Comparison of ENCODE assay signal across 10 mouse cellular contexts in the genomic region with DNA sequence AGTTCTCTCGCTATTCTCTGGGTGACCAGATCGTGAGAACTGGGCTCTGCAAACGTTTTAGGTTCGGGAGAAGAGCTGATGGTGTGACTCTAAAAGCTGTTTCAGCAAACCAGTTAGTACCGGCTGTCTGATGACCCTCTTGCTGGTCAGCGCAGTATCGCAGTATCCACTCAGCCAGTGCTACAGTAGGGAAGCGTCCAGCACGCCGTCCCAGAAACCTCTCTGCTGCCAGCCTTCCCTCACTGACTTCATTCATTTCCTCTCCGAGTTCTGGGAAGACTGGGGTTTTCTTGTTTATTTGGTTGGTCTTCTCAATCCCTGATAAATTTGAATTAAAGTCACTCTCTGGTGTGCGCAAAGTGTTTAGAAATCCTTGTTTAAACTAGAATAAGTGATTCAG. TPM values are rescaled to one million over a fixed set of nuclear protein-coding genes. Genes with fewer than 3 reads are reported as not detected.
DNase-seq lines count a peak whose midpoint lies in the region; ATAC-seq and TF ChIP-seq lines count a peak whose summit lies in the region.
"Had no signal": no experiment of that assay in that cellular context is flagged by ENCODE, and none has a peak within 500 bp of the region (broad histone marks: within the 10 kb centered on the region; RNA-seq: fewer than 3 reads in every experiment).

No protein-coding gene starts in this region.

- H3K4me2 ChIP-seq in neural tube, embryonic 11.5 days (ENCODE audit: low read depth) = 0 out of 2 replicates have a peak overlapping the region, but pooled peaks have one; percentile 21
- peak overlapping the region; percentile 47 for H3K4me2 ChIP-seq in heart, embryonic 15.5 days
- H3K4me2 ChIP-seq in liver, embryonic 11.5 days = peak overlapping the region; percentile 43; the same call in 1 of the 2 replicates
- H3K4me2 ChIP-seq in stomach, postnatal 0 days (replicated peaks; ENCODE audit: low read depth) = peak overlapping the region; percentile 43

- no peaks in the 10 kb centered on the region for H3K9me3 ChIP-seq in neural tube, embryonic 11.5 days (ENCODE audit: control insufficient read depth, low read length)
- H3K9me3 ChIP-seq in heart, embryonic 15.5 days (replicated peaks) = no peaks in the 10 kb centered on the region
- H3K9me3 ChIP-seq in liver, embryonic 11.5 days (ENCODE audit: control insufficient read depth, low read length) = no peaks in the 10 kb centered on the region
- no peaks in the 10 kb centered on the region for H3K9me3 ChIP-seq in stomach, postnatal 0 days (ENCODE audit: control insufficient read depth, low read length)

- no peak for TF ChIP-seq CTCF in stomach, postnatal 0 days (IDR thresholded peaks at IDR 0.05; ENCODE audit: low read depth)

- H3K4me1 ChIP-seq in neural tube, embryonic 11.5 days (ENCODE audit: control insufficient read depth, insufficient read depth, low read length) = no peaks in the 10 kb centered on the region; the same call in 1 of the 2 replicates
- peaks cover 10% of the 10 kb centered on the region for H3K4me1 ChIP-seq in heart, embryonic 15.5 days (replicated peaks)
- peaks cover 10% of the 10 kb centered on the region; the same call in 1 of the 2 replicates for H3K4me1 ChIP-seq in liver, embryonic 11.5 days (replicated peaks; ENCODE audit: control insufficient read depth, insufficient read depth, low read length)
- peaks cover 3% of the 10 kb centered on the region; the same call in 1 of the 2 replicates for H3K4me1 ChIP-seq in stomach, postnatal 0 days (replicated peaks; ENCODE audit: control insufficient read depth, insufficient read depth)

- WGBS in neural tube, embryonic 11.5 days = 64% methylated on average over 12 of the region's 12 CpGs
- WGBS in heart, embryonic 15.5 days = 38% methylated on average over 12 of the region's 12 CpGs
- WGBS in liver, embryonic 11.5 days = 52% methylated on average over 12 of the region's 12 CpGs
- 35% methylated on average over 12 of the region's 12 CpGs for WGBS in stomach, postnatal 0 days

- H3K27ac ChIP-seq in neural tube, embryonic 11.5 days (ENCODE audit: low read depth, low read length) = no peak overlapping the region
- peak overlapping the region; percentile 82 for H3K27ac ChIP-seq in heart, embryonic 15.5 days
- H3K27ac ChIP-seq in liver, embryonic 11.5 days (ENCODE audit: low read depth, low read length) = peak overlapping the region; percentile 70
- H3K27ac ChIP-seq in stomach, postnatal 0 days (replicated peaks) = peak overlapping the region; percentile 88
- H3K27ac ChIP-seq: macrophage had no signal

- H3K4me3 ChIP-seq in neural tube, embryonic 11.5 days (ENCODE audit: low read depth, low read length) = no peak overlapping the region
- H3K4me3 ChIP-seq in heart, embryonic 15.5 days = no peak overlapping the region
- H3K4me3 ChIP-seq in liver, embryonic 11.5 days (ENCODE audit: low read depth, low read length) = no peak overlapping the region
- no peak overlapping the region for H3K4me3 ChIP-seq in stomach, postnatal 0 days (ENCODE audit: low read depth, low read length)

- no peak for ATAC-seq in neural tube, embryonic 11.5 days (ENCODE audit: insufficient read depth, low FRiP score, low TSS enrichment)
- ATAC-seq in heart, embryonic 15.5 days (replicated peaks; ENCODE audit: insufficient number of reproducible peaks, insufficient read depth, low FRiP score, low read depth) = no peak; the same call in 1 of the 2 replicates
- no peak for ATAC-seq in liver, embryonic 11.5 days (replicated peaks; ENCODE audit: low FRiP score)
- peak; percentile 60 for ATAC-seq in stomach, postnatal 0 days (ENCODE audit: low FRiP score, low TSS enrichment)

- no peaks in the 10 kb centered on the region for H3K27me3 ChIP-seq in neural tube, embryonic 11.5 days (ENCODE audit: control insufficient read depth, insufficient read depth, low read length)
- no peaks in the 10 kb centered on the region for H3K27me3 ChIP-seq in heart, embryonic 15.5 days
- H3K27me3 ChIP-seq in liver, embryonic 11.5 days (replicated peaks; ENCODE audit: control insufficient read depth, insufficient read depth, low read length) = no peaks in the 10 kb centered on the region
- no peaks in the 10 kb centered on the region for H3K27me3 ChIP-seq in stomach, postnatal 0 days (ENCODE audit: control insufficient read depth, insufficient read depth, low read length)

- no peak overlapping the region for H3K9ac ChIP-seq in neural tube, embryonic 11.5 days (ENCODE audit: low read length)
- no peak overlapping the region for H3K9ac ChIP-seq in heart, embryonic 15.5 days
- no peak overlapping the region for H3K9ac ChIP-seq in liver, embryonic 11.5 days (ENCODE audit: low read depth, low read length)
- no peak overlapping the region for H3K9ac ChIP-seq in stomach, postnatal 0 days (ENCODE audit: low read length)

- no peaks in the 10 kb centered on the region for H3K36me3 ChIP-seq in neural tube, embryonic 11.5 days (ENCODE audit: control insufficient read depth, insufficient read depth, low read length)
- H3K36me3 ChIP-seq in heart, embryonic 15.5 days = no peaks in the 10 kb centered on the region
- no peaks in the 10 kb centered on the region for H3K36me3 ChIP-seq in liver, embryonic 11.5 days (ENCODE audit: control insufficient read depth, insufficient read depth, low read length)
- H3K36me3 ChIP-seq in stomach, postnatal 0 days (ENCODE audit: control insufficient read depth, insufficient read depth, low read length) = no peaks in the 10 kb centered on the region

- no peak for TF ChIP-seq EP300 in stomach, postnatal 0 days (optimal IDR thresholded peaks at IDR 0.05)

- peak; percentile 25 for DNase-seq in neural tube, embryonic 11.5 days (ENCODE audit: low spot score)
- no peak for DNase-seq in neural tube, embryonic 10.5 days (ENCODE audit: extremely low spot score, low spot score)
- no peak for DNase-seq in liver, embryonic 11.5 days (ENCODE audit: low spot score)
- no peak for DNase-seq in stomach, postnatal 0 days (ENCODE audit: low spot score)
- no peak for DNase-seq in natural killer cell, adult 2 months (ENCODE audit: low spot score in 2 of 2)
- DNase-seq in layer of hippocampus, postnatal 10 days (ENCODE audit: low spot score in 2 of 2) = no peak
- no peak for DNase-seq in urinary bladder, postnatal 10 days (ENCODE audit: low spot score)
- DNase-seq: thymus, postnatal 25 days had no signal

RNA-seq across cellular contexts. Expression of a gene that starts 46.8 kb away (rescaled TPM):
- 168 and 170 TPM in 2 replicates for polyA plus RNA-seq in neural tube, embryonic 11.5 days (2014; fragmentation: Nextera tagmentation; extraction: Ambion mirVana)
- polyA plus RNA-seq in heart, embryonic 15.5 days (2015; fragmentation: Nextera tagmentation; extraction: Ambion mirVana) = 128 and 135 TPM in 2 replicates
- 180 and 196 TPM in 2 replicates for polyA plus RNA-seq in liver, embryonic 11.5 days (2014; fragmentation: Nextera tagmentation; extraction: Ambion mirVana)
- 106 and 111 TPM in 2 replicates for polyA plus RNA-seq in stomach, postnatal 0 days (2015; fragmentation: Nextera tagmentation; extraction: Ambion mirVana)
- 100 to 1,000 TPM; 127 to 128 TPM for total RNA-seq in layer of hippocampus, postnatal 10 days (2021)

RNA-seq across cellular contexts. Expression of a gene that starts 53.4 kb away (rescaled TPM):
- 57.2 and 59.2 TPM in 2 replicates for polyA plus RNA-seq in neural tube, embryonic 11.5 days (2014; fragmentation: Nextera tagmentation; extraction: Ambion mirVana)
- polyA plus RNA-seq in heart, embryonic 15.5 days (2015; fragmentation: Nextera tagmentation; extraction: Ambion mirVana) = 112 and 118 TPM in 2 replicates
- polyA plus RNA-seq in liver, embryonic 11.5 days (2014; fragmentation: Nextera tagmentation; extraction: Ambion mirVana) = 65.0 and 69.0 TPM in 2 replicates
- 48.2 and 52.4 TPM in 2 replicates for polyA plus RNA-seq in stomach, postnatal 0 days (2015; fragmentation: Nextera tagmentation; extraction: Ambion mirVana)
- total RNA-seq in layer of hippocampus, postnatal 10 days (2021) = 100 to 1,000 TPM; 120 to 122 TPM
